Mouse (Mus musculus): ENCODE data around the gene Adad1.

Adad1 gene

DNA sequence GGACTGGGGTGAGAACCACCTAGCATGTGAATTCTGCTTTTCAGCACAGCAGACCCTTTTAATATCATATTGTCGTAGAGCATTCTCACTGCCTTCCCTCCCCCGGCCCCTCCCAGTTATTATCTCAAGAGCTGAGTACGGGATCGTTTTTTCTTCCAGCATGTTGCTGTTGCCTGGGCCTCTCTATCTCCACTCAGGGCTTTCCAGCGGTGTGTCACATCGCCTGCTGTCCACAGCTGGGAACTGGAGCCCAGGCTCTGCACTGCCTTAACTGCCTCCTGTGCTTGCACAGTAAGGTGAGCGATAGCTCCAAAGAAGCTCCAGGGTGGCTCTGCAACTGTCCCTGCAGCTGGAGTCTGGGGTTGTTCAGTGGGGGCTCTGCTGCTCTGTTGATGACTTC, 91.1 kb downstream of the Adad1 start:
- in situ Hi-C loops (cut with MboI; ENCODE audit: low pct_unique_long_range_greater_than_20kb in 1 of 2, low sequenced_read_pairs in 2 of 2, unreplicated experiment in 1 of 2) = no loop called here

GRCm38 (mm10) chr3:37157082-37157481, 93.8 kb downstream of the Adad1 start:
- in situ Hi-C loops (cut with MboI; ENCODE audit: low pct_unique_long_range_greater_than_20kb in 1 of 2, low sequenced_read_pairs in 2 of 2, unreplicated experiment in 1 of 2) = no loop called here

DNA sequence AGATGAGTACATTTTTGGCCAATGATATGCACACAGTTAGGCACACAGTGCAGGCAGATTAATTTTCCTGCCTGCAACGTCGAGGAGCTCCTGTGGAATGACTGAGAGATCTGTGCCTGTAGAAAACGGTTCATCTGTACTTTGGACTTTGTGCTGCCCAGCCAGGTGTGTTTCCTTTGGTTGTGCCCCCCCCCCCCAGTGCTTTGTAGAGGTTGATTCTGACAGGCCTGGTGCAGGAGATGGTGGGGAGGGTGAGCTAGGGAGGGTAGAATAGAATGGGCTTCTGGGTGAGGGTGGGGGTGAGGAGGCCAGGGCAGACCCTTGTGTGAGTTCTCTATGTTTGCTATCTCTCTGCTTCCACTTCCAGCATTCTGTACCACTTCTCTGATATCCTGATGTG, 94.9 kb downstream of the Adad1 start:
- in situ Hi-C loops (cut with MboI; ENCODE audit: low pct_unique_long_range_greater_than_20kb in 1 of 2, low sequenced_read_pairs in 2 of 2, unreplicated experiment in 1 of 2) = no loop called here

- in situ Hi-C loops (cut with MboI; ENCODE audit: low pct_unique_long_range_greater_than_20kb in 1 of 2, low sequenced_read_pairs in 2 of 2, unreplicated experiment in 1 of 2) = no loop called here
These were observed 97.8 kb downstream of the Adad1 start for GRCm38 (mm10) chr3:37161096-37161495.

- in situ Hi-C loops (cut with MboI; ENCODE audit: low pct_unique_long_range_greater_than_20kb in 1 of 2, low sequenced_read_pairs in 2 of 2, unreplicated experiment in 1 of 2) = no loop called here
These were observed 106.0 kb downstream of the Adad1 start for GRCm38 (mm10) chr3:37169283-37169682.
